Mouse (Mus musculus): ENCODE data around the gene Plpp3. TPM values are rescaled to one million over a fixed set of nuclear protein-coding genes. Genes with fewer than 3 reads are reported as not detected.
A peak's percentile ranks its signal among the peaks of the same experiment; 100 is the strongest.

The Plpp3 gene
- total RNA-seq, 2 experiments from 2014 or later, result 157 to 169 TPM

DNA sequence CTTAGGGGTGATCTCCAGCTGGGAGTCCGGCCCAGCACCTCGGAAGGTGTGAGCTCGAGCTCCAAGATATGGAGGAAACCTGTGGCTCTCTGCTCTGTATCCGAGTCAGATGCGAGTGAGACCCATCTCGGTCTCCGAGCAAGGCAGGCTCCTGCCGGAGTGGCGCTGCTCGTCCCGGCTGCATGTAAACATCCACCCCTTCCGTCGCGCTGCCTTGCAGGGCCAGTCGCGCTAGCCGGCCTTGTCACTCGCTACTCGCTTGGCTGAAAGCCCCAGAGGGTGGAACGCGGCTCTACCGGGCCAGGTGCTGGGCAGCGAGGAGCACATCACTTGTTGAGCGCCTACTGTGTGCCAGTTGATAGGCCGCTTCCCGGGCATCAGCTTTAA lies 1.0 kb downstream of the Plpp3 start:
- DNase-seq, result peak; percentile 84

- peak; percentile 46 for DNase-seq
Observed at GRCm38 (mm10) chr4:105158651-105159530, 1.7 kb downstream of the Plpp3 start.

DNA sequence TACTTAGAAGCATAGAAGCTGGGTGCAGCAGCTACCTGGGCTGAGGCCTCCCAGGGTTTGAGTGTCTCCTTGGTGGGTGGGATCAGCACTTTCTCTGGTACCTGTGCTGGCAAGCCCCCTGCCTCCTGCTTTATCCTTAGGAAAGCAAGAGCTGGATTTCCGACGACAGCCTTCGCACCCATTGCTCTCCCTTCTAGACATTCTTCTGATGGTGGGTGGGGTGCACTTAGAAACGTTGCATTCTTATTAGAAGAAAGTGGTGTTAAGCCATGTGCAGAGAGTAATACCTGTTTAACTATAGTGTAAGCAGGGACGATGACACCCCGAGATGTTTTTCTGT lies 2.4 kb downstream of the Plpp3 start:
- DNase-seq, result no peak

DNA sequence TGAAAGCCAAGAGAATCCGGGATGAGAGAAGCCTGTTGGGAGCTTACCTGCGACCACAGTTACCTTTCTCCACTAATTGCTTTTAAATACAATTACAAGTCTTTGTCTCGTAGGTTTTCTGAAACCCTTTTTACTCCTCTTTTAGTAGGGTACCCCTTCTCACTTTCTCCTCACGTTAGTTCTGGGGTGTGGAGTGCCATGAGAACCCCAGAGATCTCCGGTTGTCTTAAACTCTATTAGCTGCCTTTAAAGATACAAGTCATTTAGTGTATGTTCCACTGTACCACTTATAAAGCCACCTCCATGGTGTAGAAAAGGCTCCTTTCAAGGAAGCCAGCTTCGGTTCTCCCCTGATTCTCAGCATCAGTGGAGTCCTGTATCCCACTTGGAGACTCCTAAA lies 3.3 kb downstream of the Plpp3 start:
- no peak for DNase-seq

GRCm38 (mm10) chr4:105162014-105162413 lies 4.9 kb downstream of the Plpp3 start:
- DNase-seq, result no peak

DNA sequence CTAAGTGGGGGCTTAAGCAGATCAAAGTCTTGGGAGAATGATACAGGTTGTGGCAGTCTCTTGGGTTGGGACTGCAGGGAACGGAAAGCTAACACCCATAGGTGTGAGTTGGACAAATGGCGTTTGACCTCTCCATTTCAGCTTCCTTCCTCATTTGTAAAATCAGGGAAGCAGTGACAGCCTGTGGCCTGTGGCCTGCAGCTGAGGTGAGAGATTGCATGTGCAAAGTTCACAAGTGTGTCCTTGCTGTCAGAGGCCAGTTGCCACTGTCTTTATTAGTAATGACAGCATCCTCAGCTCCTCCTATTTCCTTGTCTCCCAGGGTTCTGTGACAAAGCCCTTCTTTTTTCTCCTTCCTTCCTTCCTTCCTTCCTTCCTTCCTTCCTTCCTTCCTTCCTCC lies 5.5 kb downstream of the Plpp3 start:
- no peak for DNase-seq

GRCm38 (mm10) chr4:105163981-105164411 lies 6.8 kb downstream of the Plpp3 start:
- no peak for DNase-seq

DNA sequence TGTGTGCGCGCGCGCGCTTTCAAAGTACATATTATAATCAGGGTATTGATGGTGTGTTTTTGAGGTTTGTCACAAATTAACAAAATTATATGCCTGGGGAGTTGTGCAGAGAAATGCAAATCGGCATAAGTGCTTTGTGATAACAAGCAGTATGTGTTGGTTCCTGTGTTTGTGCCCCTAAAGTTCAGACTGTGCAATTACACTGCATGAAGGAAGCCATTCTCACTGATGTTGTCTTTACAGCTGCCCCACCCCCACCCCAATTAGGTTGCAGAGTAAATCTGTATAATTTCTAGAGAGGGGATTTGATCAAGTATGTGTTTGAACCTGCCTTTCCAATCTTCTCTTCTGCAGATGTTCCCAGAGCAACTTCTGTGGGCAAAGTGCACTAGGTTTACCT lies 7.8 kb downstream of the Plpp3 start:
- DNase-seq, result no peak

- DNase-seq, result no peak
Observed at GRCm38 (mm10) chr4:105169093-105169571, 12.0 kb downstream of the Plpp3 start.

- DNase-seq, result no peak
Observed at GRCm38 (mm10) chr4:105169826-105170810, 13.0 kb downstream of the Plpp3 start.

- no peak for DNase-seq
Observed at GRCm38 (mm10) chr4:105170811-105171401, 13.8 kb downstream of the Plpp3 start.

GRCm38 (mm10) chr4:105171432-105171831 lies 14.3 kb downstream of the Plpp3 start:
- DNase-seq, result no peak

- no peak for DNase-seq
Observed at GRCm38 (mm10) chr4:105174778-105175177, 17.6 kb downstream of the Plpp3 start.

- DNase-seq, result no peak
Observed at GRCm38 (mm10) chr4:105175255-105176035, 18.3 kb downstream of the Plpp3 start.

DNA sequence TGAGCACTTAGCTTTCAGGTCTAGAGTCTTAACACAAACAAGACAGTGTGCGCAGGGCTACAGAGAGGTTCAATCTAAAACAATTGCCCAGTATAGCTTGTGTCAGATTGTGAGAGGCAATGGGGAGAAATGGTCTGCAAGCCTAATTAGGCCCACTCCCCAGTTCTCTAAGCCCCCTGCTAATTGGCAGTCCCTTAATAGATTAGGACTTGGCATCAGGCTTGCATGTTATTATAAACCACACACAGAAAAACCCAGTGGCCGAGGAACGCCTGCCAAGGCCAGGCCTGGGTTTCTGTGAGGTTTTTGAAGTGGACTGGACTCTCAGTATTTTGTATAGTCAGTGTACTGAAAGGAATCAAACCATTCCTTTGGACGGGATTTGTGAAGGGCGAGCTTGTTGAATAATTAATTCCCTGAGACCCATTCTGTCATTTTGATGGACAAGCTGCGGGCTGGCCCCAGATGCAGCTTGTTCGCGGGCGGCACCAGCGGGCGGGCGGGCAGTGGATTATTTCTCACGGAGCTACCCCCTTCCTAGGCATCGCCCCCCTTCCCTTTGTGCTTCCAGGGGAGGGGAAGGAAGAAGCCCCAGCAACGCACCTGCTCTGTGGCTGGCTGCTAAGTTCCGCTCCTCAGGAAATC lies 24.0 kb downstream of the Plpp3 start:
- no peak for DNase-seq

- no peak for DNase-seq
Observed at GRCm38 (mm10) chr4:105181659-105182167, 24.6 kb downstream of the Plpp3 start.

DNA sequence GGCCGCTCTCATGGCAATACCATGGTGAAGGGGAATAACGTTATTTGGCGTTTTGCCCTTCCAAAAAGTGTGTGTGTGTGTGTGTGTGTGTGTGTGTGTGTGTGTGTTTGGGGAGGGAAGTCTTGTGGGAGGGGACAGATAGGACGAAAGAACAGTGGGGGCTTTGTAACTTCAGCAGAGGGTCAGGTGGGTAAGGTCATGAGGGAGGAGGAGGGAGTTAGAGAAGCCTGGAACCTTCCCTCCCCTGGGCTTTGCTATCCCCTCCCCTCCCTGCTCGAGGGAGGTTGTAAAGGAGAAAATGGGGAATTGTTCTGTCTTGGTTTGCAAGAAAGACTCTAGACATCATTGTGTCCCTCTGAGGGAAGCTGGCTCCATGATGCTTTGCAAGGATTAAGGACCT lies 25.1 kb downstream of the Plpp3 start:
- DNase-seq, result no peak

DNA sequence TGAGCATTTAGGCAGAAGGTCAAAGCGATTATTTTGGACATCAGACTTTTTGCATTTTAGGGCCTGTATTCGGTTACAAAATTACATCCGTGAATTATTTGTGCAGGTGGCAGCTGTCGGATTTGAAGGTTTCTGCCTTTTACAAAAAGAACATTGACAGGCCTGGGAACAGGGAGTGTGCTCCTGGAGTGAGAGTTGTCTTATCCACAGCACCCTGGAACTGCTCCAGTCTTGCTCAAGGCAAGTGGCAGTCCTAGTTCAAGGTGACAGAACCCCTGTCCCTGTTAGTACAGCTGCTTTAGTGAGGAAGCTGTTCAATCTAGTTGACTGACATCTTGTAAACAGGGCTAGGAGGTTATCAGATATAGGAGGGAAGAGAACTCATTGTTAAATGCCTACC lies 27.3 kb downstream of the Plpp3 start:
- peak; percentile 58 for DNase-seq

GRCm38 (mm10) chr4:105184924-105185323 lies 27.8 kb downstream of the Plpp3 start:
- no peak for DNase-seq

DNA sequence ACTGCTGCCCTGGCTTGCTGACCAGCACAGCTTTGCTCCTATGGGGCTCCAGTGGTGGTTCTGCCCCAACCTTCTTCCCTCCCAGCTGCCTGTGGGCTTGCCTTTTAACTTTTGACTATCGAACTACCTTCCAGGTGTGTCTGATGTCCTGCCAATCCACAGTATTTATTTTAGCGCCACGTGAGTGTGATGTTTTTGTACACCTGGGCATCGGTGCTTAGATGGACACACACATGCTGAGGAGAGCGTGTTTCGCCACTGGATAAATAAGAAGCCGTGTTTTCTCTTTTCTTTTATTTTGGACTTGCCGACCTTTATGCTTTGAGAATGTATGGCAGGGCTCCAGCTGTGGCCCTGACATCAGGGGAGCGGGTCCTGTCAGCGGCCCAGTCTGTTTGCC lies 29.5 kb downstream of the Plpp3 start:
- no peak for DNase-seq

- no peak for DNase-seq
Observed at GRCm38 (mm10) chr4:105187873-105188272, 30.7 kb downstream of the Plpp3 start.

All from adrenal gland, postnatal 10 days (tissue).